Mouse (Mus musculus) midbrain, embryonic 14.5 days (tissue): ENCODE results near the gene Rab4a. TPM values are rescaled to one million over a fixed set of nuclear protein-coding genes. Genes with fewer than 3 reads are reported as not detected.
A peak's percentile ranks its signal among the peaks of the same experiment; 100 is the strongest.

ENCODE experiments used
- ATAC-seq: fragments of 200-750 bp; cut with Nextera tagmentation; 2 replicates; pipeline ENCODE4 v1.8.0; 2017; ENCODE audit warnings: moderate number of reproducible peaks, moderate library complexity; ENCODE audit not compliant: low FRiP score, low TSS enrichment
- DNase-seq: peaks from one replicate; pipeline ENCODE4 v3.0.0-alpha.2; 2015
- H3K27ac ChIP-seq: fragments of 300-500 bp; sonication (generic); replicated peaks from 2 replicates; pipeline ENCODE4 v1.5.1; 2014; ENCODE audit warnings: mild to moderate bottlenecking, low read depth, low read length, moderate library complexity
- H3K27me3 ChIP-seq: fragments of 300-500 bp; sonication (generic); 2 replicates; pipeline ENCODE4 v1.6.1; 2014; ENCODE audit warnings: low read length, control low read depth, mixed read lengths; ENCODE audit not compliant: control insufficient read depth, insufficient read depth
- H3K36me3 ChIP-seq: fragments of 300-500 bp; sonication (generic); 2 replicates; pipeline ENCODE4 v1.6.1; 2014; ENCODE audit warnings: low read length, control low read depth; ENCODE audit not compliant: control insufficient read depth, insufficient read depth
- H3K4me1 ChIP-seq: fragments of 300-500 bp; sonication (generic); 2 replicates; pipeline ENCODE4 v1.6.1; 2014; ENCODE audit warnings: mild to moderate bottlenecking, antibody characterized with exemption, low read length, control low read depth; ENCODE audit not compliant: control insufficient read depth, insufficient read depth
- H3K4me2 ChIP-seq: fragments of 300-500 bp; sonication (generic); 2 replicates; pipeline ENCODE4 v1.6.1; 2014; ENCODE audit warnings: mild to moderate bottlenecking, low read length, moderate library complexity
- H3K4me3 ChIP-seq: fragments of 300-500 bp; sonication (generic); replicated peaks from 2 replicates; pipeline ENCODE4 v1.5.1; 2014; ENCODE audit warnings: low read depth, low read length
- H3K9ac ChIP-seq: fragments of 300-500 bp; sonication (generic); replicated peaks from 2 replicates; pipeline ENCODE4 v1.6.1; 2014; ENCODE audit warnings: mild to moderate bottlenecking, low read length, moderate library complexity
- H3K9me3 ChIP-seq: fragments of 300-500 bp; sonication (generic); 2 replicates; pipeline ENCODE4 v1.6.1; 2016; ENCODE audit warnings: low read length, control low read depth, mixed read lengths; ENCODE audit not compliant: control insufficient read depth
- WGBS: fragments of 180-500 bp; shearing (Covaris S2); extraction: QIAGEN DNeasy Blood & Tissue Kit; methylation state at CpG from one replicate; pipeline ENCODE4 v1.1.7; 2014; 5-methylcytosine and 5-hydroxymethylcytosine counted together
- polyA plus RNA-seq: library from polyadenylated mRNA; unstranded; fragments of >200 nt; fragmentation: Nextera tagmentation; extraction: Ambion mirVana; gene quantifications from 2 replicates; pipeline ENCODE4 v1.2.1, GENCODE M21; 2014

Gene Rab4a
- polyA plus RNA-seq, 1 experiment from 2014 or later: 75.8 TPM

- ATAC-seq (no peak), DNase-seq (no peak)
- 97% methylated on average over 10 of the region's 10 CpGs for WGBS
- Histone ChIP-seq H3K9ac (no peak overlapping the region), H3K4me2 (no peak overlapping the region), H3K4me1 (no peaks in the 10 kb centered on the region), H3K36me3 (peaks cover 37% of the 10 kb centered on the region), H3K4me3 (no peak overlapping the region), H3K27ac (no peak overlapping the region), H3K27me3 (no peaks in the 10 kb centered on the region), H3K9me3 (no peaks in the 10 kb centered on the region)
Observed at GRCm38 (mm10) chr8:123823111-123823510, 17.3 kb downstream of the Rab4a start.

- DNase-seq (no peak), ATAC-seq (no peak)
- H3K4me1 ChIP-seq: no peaks in the 10 kb centered on the region
- no peaks in the 10 kb centered on the region for H3K27me3 ChIP-seq
- H3K4me2 ChIP-seq: no peak overlapping the region
- no peak overlapping the region for H3K27ac ChIP-seq
- no peak overlapping the region for H3K9ac ChIP-seq
- no peaks in the 10 kb centered on the region for H3K9me3 ChIP-seq
- H3K36me3 ChIP-seq: peaks cover 43% of the 10 kb centered on the region
- 94% methylated on average over 18 of the region's 18 CpGs for WGBS
- no peak overlapping the region for H3K4me3 ChIP-seq
Observed at GRCm38 (mm10) chr8:123823532-123824123, 17.8 kb downstream of the Rab4a start.

GRCm38 (mm10) chr8:123826001-123826400 lies 20.2 kb downstream of the Rab4a start:
- Histone ChIP-seq H3K4me3 (no peak overlapping the region), H3K9me3 (no peaks in the 10 kb centered on the region), H3K4me1 (no peaks in the 10 kb centered on the region), H3K27ac (no peak overlapping the region; the same call in 1 of the 2 replicates), H3K4me2 (no peak overlapping the region), H3K36me3 (peaks cover 66% of the 10 kb centered on the region), H3K9ac (no peak overlapping the region), H3K27me3 (no peaks in the 10 kb centered on the region)
- DNase-seq (peak; percentile 65), ATAC-seq (no peak)
- 68% methylated on average over 9 of the region's 9 CpGs for WGBS

- 93% methylated on average over 7 of the region's 7 CpGs for WGBS
- DNase-seq (no peak), ATAC-seq (no peak)
- Histone ChIP-seq H3K4me1 (no peaks in the 10 kb centered on the region), H3K9me3 (no peaks in the 10 kb centered on the region), H3K4me3 (no peak overlapping the region), H3K27me3 (no peaks in the 10 kb centered on the region), H3K27ac (no peak overlapping the region), H3K36me3 (peaks cover 73% of the 10 kb centered on the region), H3K4me2 (no peak overlapping the region), H3K9ac (no peak overlapping the region)
Observed at GRCm38 (mm10) chr8:123826758-123827157, 21.0 kb downstream of the Rab4a start.

- Histone ChIP-seq H3K9me3 (no peaks in the 10 kb centered on the region), H3K9ac (no peak overlapping the region), H3K27me3 (no peaks in the 10 kb centered on the region), H3K4me3 (no peak overlapping the region), H3K27ac (no peak overlapping the region), H3K4me1 (no peaks in the 10 kb centered on the region), H3K4me2 (no peak overlapping the region), H3K36me3 (peaks cover 80% of the 10 kb centered on the region)
- WGBS: 90% methylated on average over 13 of the region's 13 CpGs
- ATAC-seq (no peak), DNase-seq (no peak)
Observed at GRCm38 (mm10) chr8:123827523-123827922, 21.7 kb downstream of the Rab4a start.

- WGBS: 97% methylated on average over 4 of the region's 4 CpGs
- peak; percentile 5 for DNase-seq
- no peaks in the 10 kb centered on the region for H3K27me3 ChIP-seq
- H3K4me1 ChIP-seq: no peaks in the 10 kb centered on the region
- H3K27ac ChIP-seq: no peak overlapping the region
- H3K36me3 ChIP-seq: peaks cover 85% of the 10 kb centered on the region
- H3K9ac ChIP-seq: no peak overlapping the region
- H3K4me2 ChIP-seq: no peak overlapping the region
- no peaks in the 10 kb centered on the region for H3K9me3 ChIP-seq
- no peak overlapping the region for H3K4me3 ChIP-seq
- no peak for ATAC-seq
Observed at GRCm38 (mm10) chr8:123832757-123833156, 27.0 kb downstream of the Rab4a start.

- DNase-seq (peak; percentile 84), ATAC-seq (no peak)
- Histone ChIP-seq H3K4me1 (no peaks in the 10 kb centered on the region), H3K4me3 (no peak overlapping the region), H3K36me3 (peaks cover 66% of the 10 kb centered on the region), H3K27ac (no peak overlapping the region), H3K4me2 (no peak overlapping the region), H3K9me3 (no peaks in the 10 kb centered on the region), H3K9ac (no peak overlapping the region), H3K27me3 (no peaks in the 10 kb centered on the region)
- WGBS: 59% methylated on average over 9 of the region's 9 CpGs
Observed at GRCm38 (mm10) chr8:123835451-123835850, 29.7 kb downstream of the Rab4a start.

- no peak for DNase-seq
- no peak overlapping the region for H3K27ac ChIP-seq
- no peak overlapping the region for H3K4me2 ChIP-seq
- no peaks in the 10 kb centered on the region for H3K27me3 ChIP-seq
- H3K36me3 ChIP-seq: peaks cover 63% of the 10 kb centered on the region
- 92% methylated on average over 6 of the region's 6 CpGs for WGBS
- H3K9me3 ChIP-seq: no peaks in the 10 kb centered on the region
- no peaks in the 10 kb centered on the region for H3K4me1 ChIP-seq
- no peak for ATAC-seq
- no peak overlapping the region for H3K4me3 ChIP-seq
- no peak overlapping the region for H3K9ac ChIP-seq
Observed at GRCm38 (mm10) chr8:123836354-123836753, 30.6 kb downstream of the Rab4a start.

GRCm38 (mm10) chr8:123838496-123838895 lies 32.7 kb downstream of the Rab4a start:
- WGBS: 74% methylated on average over 9 of the region's 9 CpGs
- peaks cover 44% of the 10 kb centered on the region for H3K36me3 ChIP-seq
- no peak overlapping the region for H3K27ac ChIP-seq
- no peak overlapping the region for H3K9ac ChIP-seq
- H3K4me1 ChIP-seq: no peaks in the 10 kb centered on the region
- H3K4me2 ChIP-seq: no peak overlapping the region
- DNase-seq (no peak), ATAC-seq (no peak)
- no peaks in the 10 kb centered on the region for H3K27me3 ChIP-seq
- no peak overlapping the region for H3K4me3 ChIP-seq
- no peaks in the 10 kb centered on the region for H3K9me3 ChIP-seq
